Mouse (Mus musculus) kidney, adult 2 months (tissue): ENCODE data around the gene Cntfr.

ENCODE experiments used
- CTCF ChIP-seq: fragments of 200-500 bp; conservative IDR thresholded peaks from 2 replicates; pipeline ENCODE4 v1.5.1; 2011; ENCODE audit warnings: low read depth, mild to moderate bottlenecking, control low read depth, low read length, moderate library complexity, mixed read lengths; ENCODE audit not compliant: insufficient read depth, insufficient read length
- POLR2A ChIP-seq: fragments of 200-500 bp; IDR thresholded peaks from one replicate; pipeline ENCODE4 v1.6.1; 2011; ENCODE audit warnings: low read depth, low read length, control low read depth

DNA sequence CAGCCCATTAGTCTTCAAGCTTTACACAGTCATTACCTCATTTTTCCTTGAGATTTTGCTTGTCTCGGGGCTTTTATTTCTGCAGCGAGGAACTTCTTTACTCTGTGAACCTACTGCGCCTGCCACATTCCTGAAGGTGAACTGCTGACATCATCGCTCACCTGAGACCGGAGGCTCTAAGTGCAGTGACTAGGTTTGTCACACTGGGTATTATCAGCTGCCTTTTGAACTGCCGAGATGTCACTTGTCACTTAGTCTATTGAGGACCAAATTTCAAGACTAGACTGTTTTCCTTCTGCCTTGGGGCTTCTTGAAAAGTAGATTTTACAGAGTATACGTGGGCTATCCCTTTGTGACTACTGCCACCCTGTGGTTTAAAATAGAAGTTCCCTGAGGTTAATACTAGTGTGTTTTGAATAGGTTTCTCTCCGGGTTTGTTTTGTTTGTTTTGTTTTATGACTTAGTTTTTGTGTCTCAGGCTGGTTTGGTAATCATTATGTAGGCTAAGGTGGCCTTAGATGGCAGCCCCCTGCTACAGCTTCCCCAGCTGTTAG, 11.4 kb upstream of the Cntfr start:
- TF ChIP-seq POLR2A (no peak), CTCF (no peak)
